Mouse (Mus musculus) embryo, embryonic 10.5 days (tissue): Measurements from ENCODE around the gene Gm9945.

Experiments used
- DNase-seq: peaks from one replicate; pipeline ENCODE4 v3.0.0-alpha.2; 2015; ENCODE audit warnings: low spot score

The Gm9945 gene

DNA sequence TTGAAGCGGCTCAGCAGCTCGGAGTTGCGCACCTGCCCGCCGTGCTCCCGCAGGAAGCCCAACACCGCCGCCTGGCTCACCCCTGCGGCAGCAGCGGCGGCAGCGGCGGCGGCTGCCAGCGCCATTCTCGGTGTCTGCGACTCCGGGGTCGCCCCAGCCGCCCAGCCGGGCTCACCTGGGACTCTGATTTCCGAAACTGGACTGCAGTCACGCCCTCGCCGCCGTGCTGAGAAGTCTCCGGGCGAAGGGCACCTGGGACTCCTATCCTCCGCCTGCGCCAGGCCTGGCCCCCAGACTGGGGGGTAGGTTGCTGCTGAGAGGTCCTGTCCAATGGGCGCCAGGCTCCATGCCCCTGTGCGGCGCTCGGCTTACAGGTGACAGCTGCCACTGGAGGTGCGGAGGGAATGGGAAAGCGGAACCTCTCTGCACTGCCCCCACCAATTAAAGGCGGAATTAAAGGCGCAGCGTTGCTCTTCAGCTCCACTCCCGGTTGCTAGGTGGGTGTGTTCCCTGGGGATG, at the start of gene Gm9945, which contains the start of gene Sowaha:
Gene Gm9945, plus strand, starts transcription at position 384 of the 519 bp plus-strand sequence.
Gene Sowaha, minus strand, starts transcription at position 492 of the 519 bp plus-strand sequence.
- no peak for DNase-seq

DNA sequence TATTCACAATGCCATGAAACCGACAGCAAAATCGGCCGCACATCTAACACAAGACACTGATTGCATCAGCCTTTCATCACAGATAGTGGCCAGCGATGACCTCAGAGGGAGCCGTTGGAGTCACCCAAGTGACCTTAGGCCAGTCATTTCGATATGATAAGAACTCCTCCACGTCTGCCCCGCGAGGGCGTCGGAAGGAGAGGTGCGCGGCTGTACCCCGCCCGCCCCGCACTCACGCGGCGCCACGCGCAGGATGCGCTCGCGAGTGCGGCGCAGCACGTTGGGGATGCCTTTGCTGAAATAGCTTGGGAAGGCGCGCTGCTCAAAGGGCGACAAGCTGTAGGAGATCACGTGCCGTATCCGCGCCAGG, 49.7 kb upstream of the Gm9945 start:
- peak; percentile 44 for DNase-seq

DNA sequence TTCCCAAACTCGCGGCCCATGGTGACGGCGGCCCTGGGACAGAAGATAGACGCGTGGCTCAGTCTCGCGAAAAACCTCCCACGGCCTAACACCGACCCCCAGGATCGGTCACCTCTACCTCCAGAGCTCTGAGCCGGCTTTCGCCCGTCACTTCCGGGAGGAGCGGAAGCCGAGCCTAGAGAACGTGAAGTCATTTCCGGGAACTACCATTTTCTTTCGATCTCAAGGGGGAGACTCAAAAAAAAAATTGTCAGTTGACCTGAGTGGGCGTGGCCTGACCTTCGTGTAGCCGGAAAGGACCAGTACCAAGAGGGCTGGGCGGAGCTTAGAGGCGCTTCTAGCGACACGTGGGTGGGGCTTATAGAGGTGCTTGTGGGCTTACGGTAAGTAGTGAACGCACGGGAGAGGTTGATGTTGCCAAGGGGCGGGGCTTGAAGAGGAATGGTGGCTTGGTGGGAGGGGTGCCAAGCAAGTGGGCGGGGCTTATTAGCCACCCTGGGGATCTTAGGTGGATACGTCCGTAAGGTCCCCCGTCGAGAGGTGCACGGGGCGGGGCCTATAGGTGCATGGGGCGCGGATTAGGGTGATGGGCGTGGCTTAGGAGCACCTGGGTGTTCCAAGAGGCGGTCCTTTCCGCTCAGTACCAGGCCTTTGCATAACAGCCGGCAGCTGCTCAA, 49.2 kb upstream of the Gm9945 start, which contains the start of the genes Uqcrq and Gdf9:
Gene Uqcrq, minus strand, starts transcription at position 162 of the 677 bp plus-strand sequence.
Gene Gdf9, plus strand, starts transcription at position 354 of the 677 bp plus-strand sequence.
- DNase-seq: peak; percentile 100

GRCm38 (mm10) chr11:53431347-53432056, 48.5 kb upstream of the Gm9945 start:
- no peak for DNase-seq

- DNase-seq: no peak
These were observed 46.9 kb upstream of the Gm9945 start for GRCm38 (mm10) chr11:53433057-53433456.

DNA sequence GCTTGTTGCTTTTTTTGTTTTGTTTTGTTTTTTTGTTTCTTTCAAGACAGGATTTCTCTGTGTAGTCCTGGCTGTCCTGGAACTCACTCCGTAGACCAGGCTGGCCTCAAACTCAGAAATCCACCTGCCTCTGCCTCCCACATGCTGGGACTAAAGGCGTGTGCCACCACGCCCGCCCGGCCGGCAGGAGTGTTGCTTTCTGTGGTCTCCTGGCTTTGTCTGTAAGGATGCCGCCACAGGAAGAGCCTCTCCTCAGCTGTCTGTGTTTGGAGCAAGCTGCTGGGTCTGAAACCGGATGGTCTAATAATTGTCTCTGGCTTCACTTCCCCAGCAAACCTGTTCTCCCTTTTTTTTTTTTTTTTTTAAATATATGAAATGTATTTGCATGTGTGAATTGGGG, 44.5 kb upstream of the Gm9945 start:
- DNase-seq: no peak

DNA sequence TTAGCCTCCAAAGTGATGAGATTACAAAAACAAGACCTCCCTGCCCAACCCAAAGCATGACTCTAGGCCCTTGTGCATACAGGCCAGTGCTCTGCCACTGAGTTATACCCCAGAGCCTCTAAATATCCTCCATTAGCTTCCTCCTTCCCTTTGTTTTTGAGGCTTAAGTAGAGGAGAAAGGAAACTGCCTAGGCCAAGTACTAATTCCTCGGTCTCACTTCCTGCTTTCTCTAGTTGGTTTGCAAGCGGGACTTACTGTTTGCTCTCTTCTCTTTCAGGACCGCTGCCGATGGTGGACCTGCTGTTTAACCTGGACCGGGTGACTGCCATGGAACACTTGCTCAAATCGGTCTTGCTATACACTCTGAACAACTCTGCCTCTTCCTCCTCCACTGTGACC, 43.6 kb upstream of the Gm9945 start:
- DNase-seq: no peak

- no peak for DNase-seq
These were observed 38.0 kb upstream of the Gm9945 start for GRCm38 (mm10) chr11:53441921-53442320.

GRCm38 (mm10) chr11:53443861-53444260, 36.1 kb upstream of the Gm9945 start:
- DNase-seq: no peak

GRCm38 (mm10) chr11:53445562-53445961, 34.4 kb upstream of the Gm9945 start:
- DNase-seq: no peak

GRCm38 (mm10) chr11:53446183-53446582, 33.8 kb upstream of the Gm9945 start:
- no peak for DNase-seq

- no peak for DNase-seq
These were observed 32.0 kb upstream of the Gm9945 start for GRCm38 (mm10) chr11:53447996-53448395.

DNA sequence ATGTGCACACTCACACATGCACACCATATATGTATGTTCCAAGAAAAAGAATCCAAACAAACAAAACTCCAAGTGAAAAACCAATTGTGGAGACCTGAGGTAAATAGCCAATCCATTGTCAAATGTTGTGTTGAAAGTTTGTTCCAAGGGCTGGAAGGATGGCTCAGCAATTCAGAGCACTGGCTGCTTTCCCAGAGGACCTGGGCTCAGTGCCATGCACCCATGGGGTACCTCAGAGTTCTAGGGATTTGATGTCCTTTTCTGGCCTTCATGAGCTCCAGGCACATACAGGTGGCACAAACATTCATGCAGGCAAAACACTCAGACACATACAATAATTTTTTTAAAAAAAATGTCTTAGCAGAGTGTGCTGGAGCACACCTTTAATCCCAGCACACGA, 31.4 kb upstream of the Gm9945 start:
- no peak for DNase-seq

GRCm38 (mm10) chr11:53450070-53450705, 29.8 kb upstream of the Gm9945 start:
- DNase-seq: no peak

- DNase-seq: no peak
These were observed 28.6 kb upstream of the Gm9945 start for GRCm38 (mm10) chr11:53451361-53451760.

- DNase-seq: no peak
These were observed 27.6 kb upstream of the Gm9945 start for GRCm38 (mm10) chr11:53452396-53452795.

DNA sequence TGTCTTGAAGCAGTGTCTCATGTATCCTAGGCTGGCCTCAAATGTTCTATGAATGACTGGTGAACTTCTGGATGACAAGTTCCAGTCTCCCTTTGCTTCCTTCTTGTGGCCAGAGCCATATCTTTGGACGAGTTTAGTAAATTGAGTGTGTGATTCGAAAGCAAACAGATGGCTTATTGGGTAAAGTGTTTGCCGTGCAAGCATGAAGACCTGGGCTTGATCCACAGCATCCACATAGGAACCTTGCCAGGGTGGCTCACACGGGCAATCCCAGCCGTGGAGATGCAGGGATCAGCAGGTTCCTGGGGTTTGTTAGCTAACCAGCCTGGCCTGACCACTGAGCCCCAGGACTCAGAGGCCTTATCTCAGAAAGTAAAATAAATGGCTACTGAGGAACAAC, 26.9 kb upstream of the Gm9945 start:
- DNase-seq: no peak

DNA sequence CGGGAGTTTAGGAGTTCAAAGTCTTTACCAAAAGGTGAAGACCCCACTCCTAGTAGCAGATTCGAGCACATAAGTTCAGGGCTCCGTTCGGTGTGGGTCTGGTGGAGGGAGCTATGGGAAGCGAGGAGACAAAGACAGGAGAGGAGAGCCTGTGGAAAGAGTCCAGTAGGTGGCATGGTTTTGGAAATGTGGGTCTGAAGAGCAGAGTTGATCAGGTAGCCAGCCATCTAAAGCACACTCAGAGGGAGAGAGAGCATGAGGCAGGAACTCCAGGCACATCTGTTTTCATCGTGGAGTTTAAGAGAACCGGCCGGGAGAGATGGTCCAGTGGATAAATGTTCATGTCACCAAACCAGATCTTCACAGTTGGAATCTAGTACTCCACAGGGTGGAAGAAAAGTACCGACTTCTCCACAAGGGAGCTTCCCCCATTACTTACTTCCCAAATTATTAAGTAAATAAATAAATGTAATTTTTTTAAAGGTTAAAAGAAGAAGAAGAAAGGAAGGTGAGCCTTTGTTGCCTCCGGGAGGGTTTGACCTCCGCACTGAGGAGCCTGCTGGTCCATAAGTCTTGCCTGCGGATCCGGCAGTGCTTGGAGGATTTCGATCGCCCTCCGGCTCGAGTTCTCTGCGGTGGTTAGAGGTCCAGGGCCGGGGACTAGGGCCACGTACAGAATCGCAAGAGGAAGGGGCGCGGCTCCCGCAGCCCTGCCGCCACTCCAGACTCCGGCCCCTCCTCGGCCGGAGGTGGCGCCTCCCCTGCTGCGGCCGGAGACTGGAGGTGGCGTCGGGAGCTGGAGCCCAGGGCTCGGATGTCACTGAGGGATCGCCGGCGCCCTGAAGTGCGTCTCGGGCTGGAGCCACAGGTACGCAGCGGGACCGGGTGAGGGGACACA, 23.2 kb upstream of the Gm9945 start, which contains the start of the genes Gm10447 and Shroom1:
Gene Gm10447, minus strand, starts transcription at position 637 of the 898 bp plus-strand sequence.
Gene Shroom1, plus strand, starts transcription at position 732 of the 898 bp plus-strand sequence.
- DNase-seq: peak; percentile 76

DNA sequence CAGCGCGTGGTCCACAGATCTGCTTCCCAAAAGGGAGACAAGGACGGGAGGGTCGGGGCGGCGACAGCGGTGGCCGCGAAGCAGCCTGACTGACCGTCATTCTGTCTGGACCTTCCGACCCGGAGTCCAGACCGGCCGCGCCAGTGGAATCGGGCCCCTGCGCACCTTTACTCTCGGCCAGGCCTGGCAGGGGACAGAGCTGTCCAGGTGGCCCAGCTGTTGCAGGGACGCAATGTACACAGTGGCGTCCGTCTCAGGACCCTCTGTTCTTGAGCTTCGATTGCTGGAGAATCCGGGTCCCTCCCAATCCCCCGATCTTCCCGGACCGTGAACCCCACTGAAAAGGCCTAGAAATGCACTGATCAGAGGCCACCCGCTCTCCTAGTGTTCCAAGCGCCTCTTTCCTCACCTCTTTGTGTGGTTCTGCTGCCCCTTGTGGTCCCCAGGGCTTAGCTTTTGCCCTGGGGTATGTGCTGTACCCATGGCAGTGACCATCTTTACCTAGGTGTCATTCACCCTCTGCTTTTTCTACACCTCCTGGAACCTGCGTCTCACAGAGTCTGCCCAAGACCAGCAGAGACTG, 22.5 kb upstream of the Gm9945 start:
- peak; percentile 55 for DNase-seq

- DNase-seq: no peak
These were observed 21.0 kb upstream of the Gm9945 start for GRCm38 (mm10) chr11:53458996-53459395.

GRCm38 (mm10) chr11:53460192-53460591, 19.8 kb upstream of the Gm9945 start:
- no peak for DNase-seq
